8 mouse cellular contexts compared by ENCODE assay signal in the genomic region with DNA sequence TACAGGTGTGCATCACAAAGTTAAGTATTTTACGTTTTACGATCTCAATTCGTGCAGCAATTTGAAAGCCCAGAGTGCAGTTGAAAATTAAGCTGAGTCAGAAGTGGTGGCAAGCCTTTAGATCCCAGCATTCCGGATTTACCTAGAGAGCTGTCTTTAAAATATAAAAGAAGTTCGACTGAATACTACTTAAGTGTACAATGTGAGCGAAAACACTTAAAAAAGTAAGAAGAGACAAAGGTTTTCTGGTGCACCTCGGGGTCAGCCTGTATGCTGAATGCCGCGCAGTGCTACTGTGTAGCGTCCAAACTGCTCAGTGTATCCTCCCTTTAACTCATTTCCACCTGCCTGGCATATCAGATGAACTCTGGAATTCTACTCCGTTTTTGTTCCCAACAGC. TPM values are rescaled to one million over a fixed set of nuclear protein-coding genes. Genes with fewer than 3 reads are reported as not detected.
DNase-seq lines count a peak whose midpoint lies in the region; ATAC-seq lines count a peak whose summit lies in the region.

No protein-coding gene starts in this region.

- H3K4me3 ChIP-seq in neural tube, embryonic 11.5 days (ENCODE audit: low read depth, low read length), result peak overlapping the region; percentile 42
- H3K4me3 ChIP-seq in embryonic facial prominence, embryonic 12.5 days, result peak overlapping the region; percentile 43
- H3K4me3 ChIP-seq in intestine, embryonic 14.5 days (ENCODE audit: low read depth, low read length), result peak overlapping the region; percentile 63
- peak overlapping the region; percentile 42 for H3K4me3 ChIP-seq in neural tube, embryonic 12.5 days

- peaks cover 10% of the 10 kb centered on the region for H3K27me3 ChIP-seq in neural tube, embryonic 11.5 days (ENCODE audit: control insufficient read depth, insufficient read depth, low read length)
- peaks cover 21% of the 10 kb centered on the region for H3K27me3 ChIP-seq in embryonic facial prominence, embryonic 12.5 days
- H3K27me3 ChIP-seq in intestine, embryonic 14.5 days (replicated peaks; ENCODE audit: control insufficient read depth, insufficient read depth, low read length), result peaks cover 9% of the 10 kb centered on the region; the same call in 1 of the 2 replicates
- peaks cover 25% of the 10 kb centered on the region for H3K27me3 ChIP-seq in neural tube, embryonic 12.5 days (replicated peaks)

- no peak for ATAC-seq in neural tube, embryonic 11.5 days (ENCODE audit: insufficient read depth, low FRiP score, low TSS enrichment)
- ATAC-seq in embryonic facial prominence, embryonic 12.5 days (ENCODE audit: insufficient number of reproducible peaks, insufficient read depth, low FRiP score, low TSS enrichment), result no peak
- ATAC-seq in intestine, embryonic 14.5 days (replicated peaks; ENCODE audit: low FRiP score, low TSS enrichment, low read depth), result no peak
- no peak for ATAC-seq in neural tube, embryonic 12.5 days (ENCODE audit: low FRiP score, low read depth)
- ATAC-seq in megakaryocyte-erythroid progenitor cell, adult 5-6 weeks (replicated peaks; ENCODE audit: low FRiP score, low TSS enrichment, poor library complexity, severe bottlenecking), result no peak

- H3K4me2 ChIP-seq in neural tube, embryonic 11.5 days (ENCODE audit: low read depth), result peak overlapping the region; percentile 57
- H3K4me2 ChIP-seq in embryonic facial prominence, embryonic 12.5 days (replicated peaks), result peak overlapping the region; percentile 60
- H3K4me2 ChIP-seq in intestine, embryonic 14.5 days (ENCODE audit: low read length), result peak overlapping the region; percentile 86
- peak overlapping the region; percentile 67 for H3K4me2 ChIP-seq in neural tube, embryonic 12.5 days (replicated peaks)

- H3K36me3 ChIP-seq in neural tube, embryonic 11.5 days (ENCODE audit: control insufficient read depth, insufficient read depth, low read length), result no peaks in the 10 kb centered on the region
- no peaks in the 10 kb centered on the region for H3K36me3 ChIP-seq in embryonic facial prominence, embryonic 12.5 days
- H3K36me3 ChIP-seq in intestine, embryonic 14.5 days (ENCODE audit: control insufficient read depth, insufficient read depth, low read length), result no peaks in the 10 kb centered on the region
- no peaks in the 10 kb centered on the region for H3K36me3 ChIP-seq in neural tube, embryonic 12.5 days

- 0 out of 2 replicates have a peak, but pooled peaks cover 3% of the 10 kb centered on the region for H3K4me1 ChIP-seq in neural tube, embryonic 11.5 days (ENCODE audit: control insufficient read depth, insufficient read depth, low read length)
- H3K4me1 ChIP-seq in embryonic facial prominence, embryonic 12.5 days, result no peaks in the 10 kb centered on the region
- 0 out of 2 replicates have a peak, but pooled peaks cover 7% of the 10 kb centered on the region for H3K4me1 ChIP-seq in intestine, embryonic 14.5 days (replicated peaks; ENCODE audit: control insufficient read depth, insufficient read depth, low read length)
- H3K4me1 ChIP-seq in neural tube, embryonic 12.5 days, result no peaks in the 10 kb centered on the region; the same call in 1 of the 2 replicates

- whole genome bisulfite sequencing in neural tube, embryonic 11.5 days, result 0% methylated on average over 11 of the region's 11 CpGs
- under 1% methylated on average over 11 of the region's 11 CpGs for WGBS in embryonic facial prominence, embryonic 12.5 days
- WGBS in intestine, embryonic 14.5 days, result under 1% methylated on average over 11 of the region's 11 CpGs
- under 1% methylated on average over 11 of the region's 11 CpGs for WGBS in neural tube, embryonic 12.5 days

- H3K9ac ChIP-seq in neural tube, embryonic 11.5 days (ENCODE audit: low read length), result peak overlapping the region; percentile 36
- peak overlapping the region; percentile 38; the same call in 1 of the 2 replicates for H3K9ac ChIP-seq in embryonic facial prominence, embryonic 12.5 days
- H3K9ac ChIP-seq in intestine, embryonic 14.5 days (ENCODE audit: low read length), result peak overlapping the region; percentile 48
- peak overlapping the region; percentile 5; the same call in 1 of the 2 replicates for H3K9ac ChIP-seq in neural tube, embryonic 12.5 days

- intact Hi-C loops in gastrocnemius, postnatal 14 days (cut with DNase I; ENCODE audit: low total_unique reads), result loop anchor here (10.0 kb wide), 2 partner anchors 1413 to 1503 kb away; no protein-coding TSS in a partner anchor

- no peak for DNase-seq in neural tube, embryonic 11.5 days (ENCODE audit: low spot score)
- no peak for DNase-seq in neural tube, embryonic 10.5 days (ENCODE audit: extremely low spot score, low spot score)
- peak; percentile 63 for DNase-seq in intestine, embryonic 14.5 days (ENCODE audit: low spot score)
- DNase-seq in layer of hippocampus, postnatal 14 days (ENCODE audit: low spot score in 2 of 2), result no peak
- DNase-seq in gastrocnemius, postnatal 14 days, result no peak

- no peak overlapping the region for H3K27ac ChIP-seq in neural tube, embryonic 11.5 days (ENCODE audit: low read depth, low read length)
- no peak overlapping the region for H3K27ac ChIP-seq in embryonic facial prominence, embryonic 12.5 days
- no peak overlapping the region for H3K27ac ChIP-seq in intestine, embryonic 14.5 days (ENCODE audit: low read depth)
- H3K27ac ChIP-seq in neural tube, embryonic 12.5 days, result no peak overlapping the region

- no peaks in the 10 kb centered on the region for H3K9me3 ChIP-seq in neural tube, embryonic 11.5 days (ENCODE audit: control insufficient read depth, low read length)
- no peaks in the 10 kb centered on the region for H3K9me3 ChIP-seq in embryonic facial prominence, embryonic 12.5 days
- H3K9me3 ChIP-seq in intestine, embryonic 14.5 days (ENCODE audit: control insufficient read depth, low read length), result no peaks in the 10 kb centered on the region
- no peaks in the 10 kb centered on the region for H3K9me3 ChIP-seq in neural tube, embryonic 12.5 days

RNA-seq across cellular contexts. Expression of a gene that starts 12.0 kb away (rescaled TPM):
- polyA plus RNA-seq in neural tube, embryonic 11.5 days (2014; fragmentation: Nextera tagmentation; extraction: Ambion mirVana), result 0.21 and 0.27 TPM in 2 replicates
- 0.69 and 0.95 TPM in 2 replicates for polyA plus RNA-seq in embryonic facial prominence, embryonic 12.5 days (2016; fragmentation: Nextera tagmentation; extraction: Ambion mirVana)
- polyA plus RNA-seq in intestine, embryonic 14.5 days (2014; fragmentation: Nextera tagmentation; extraction: Ambion mirVana), result 0.46 and 1.1 TPM in 2 replicates
- 0.41 TPM in 1 of 2 replicates, not detected in the other for polyA plus RNA-seq in neural tube, embryonic 12.5 days (2016; fragmentation: Nextera tagmentation; extraction: Ambion mirVana)
- total RNA-seq in layer of hippocampus, postnatal 14 days (2021), result under 1 TPM in 1 of 2 experiments, not detected in 1; 0.46 TPM
- total RNA-seq in megakaryocyte-erythroid progenitor cell, adult 5-6 weeks (2014; fragmentation: Nextera tagmentation), result not detected in 2 replicates
- total RNA-seq in megakaryocyte-erythroid progenitor cell, adult 5-6 weeks (2017), result 0.19 and 0.89 TPM in 2 replicates
- total RNA-seq in gastrocnemius, postnatal 14 days (2021), result not detected

RNA-seq across cellular contexts. Expression of a gene that starts 13.8 kb away (rescaled TPM):
- polyA plus RNA-seq in neural tube, embryonic 11.5 days (2014; fragmentation: Nextera tagmentation; extraction: Ambion mirVana), result 6.6 and 16.2 TPM in 2 replicates
- 8.0 and 8.3 TPM in 2 replicates for polyA plus RNA-seq in embryonic facial prominence, embryonic 12.5 days (2016; fragmentation: Nextera tagmentation; extraction: Ambion mirVana)
- 11.8 and 19.7 TPM in 2 replicates for polyA plus RNA-seq in intestine, embryonic 14.5 days (2014; fragmentation: Nextera tagmentation; extraction: Ambion mirVana)
- polyA plus RNA-seq in neural tube, embryonic 12.5 days (2016; fragmentation: Nextera tagmentation; extraction: Ambion mirVana), result 3.3 and 13.9 TPM in 2 replicates
- 10 to 100 TPM; 60.0 to 62.5 TPM for total RNA-seq in layer of hippocampus, postnatal 14 days (2021)
- 11.1 TPM in 1 of 2 replicates, not detected in the other for total RNA-seq in megakaryocyte-erythroid progenitor cell, adult 5-6 weeks (2014; fragmentation: Nextera tagmentation)
- total RNA-seq in megakaryocyte-erythroid progenitor cell, adult 5-6 weeks (2017), result 482 and 578 TPM in 2 replicates
- 10 to 100 TPM; 45.8 to 69.2 TPM for total RNA-seq in gastrocnemius, postnatal 14 days (2021)

RNA-seq across cellular contexts. Expression of a gene that starts 14.1 kb away (rescaled TPM):
- 6.2 and 10.8 TPM in 2 replicates for polyA plus RNA-seq in neural tube, embryonic 11.5 days (2014; fragmentation: Nextera tagmentation; extraction: Ambion mirVana)
- 19.4 and 20.1 TPM in 2 replicates for polyA plus RNA-seq in embryonic facial prominence, embryonic 12.5 days (2016; fragmentation: Nextera tagmentation; extraction: Ambion mirVana)
- 5.2 and 7.5 TPM in 2 replicates for polyA plus RNA-seq in intestine, embryonic 14.5 days (2014; fragmentation: Nextera tagmentation; extraction: Ambion mirVana)
- 5.2 and 9.5 TPM in 2 replicates for polyA plus RNA-seq in neural tube, embryonic 12.5 days (2016; fragmentation: Nextera tagmentation; extraction: Ambion mirVana)
- 10 to 100 TPM; 22.2 to 42.1 TPM for total RNA-seq in layer of hippocampus, postnatal 14 days (2021)
- total RNA-seq in megakaryocyte-erythroid progenitor cell, adult 5-6 weeks (2014; fragmentation: Nextera tagmentation), result 142 and 423 TPM in 2 replicates
- total RNA-seq in megakaryocyte-erythroid progenitor cell, adult 5-6 weeks (2017), result 812 and 1,118 TPM in 2 replicates
- 10 to 100 TPM; 80.3 to 90.2 TPM for total RNA-seq in gastrocnemius, postnatal 14 days (2021)

RNA-seq across cellular contexts. Expression of a gene that starts 19.6 kb away (rescaled TPM):
- polyA plus RNA-seq in neural tube, embryonic 11.5 days (2014; fragmentation: Nextera tagmentation; extraction: Ambion mirVana), result 25.5 and 29.2 TPM in 2 replicates
- 26.8 and 29.2 TPM in 2 replicates for polyA plus RNA-seq in embryonic facial prominence, embryonic 12.5 days (2016; fragmentation: Nextera tagmentation; extraction: Ambion mirVana)
- polyA plus RNA-seq in intestine, embryonic 14.5 days (2014; fragmentation: Nextera tagmentation; extraction: Ambion mirVana), result 18.9 and 19.6 TPM in 2 replicates
- polyA plus RNA-seq in neural tube, embryonic 12.5 days (2016; fragmentation: Nextera tagmentation; extraction: Ambion mirVana), result 20.1 and 23.9 TPM in 2 replicates
- 10 to 100 TPM; 42.3 to 60.3 TPM for total RNA-seq in layer of hippocampus, postnatal 14 days (2021)
- total RNA-seq in megakaryocyte-erythroid progenitor cell, adult 5-6 weeks (2014; fragmentation: Nextera tagmentation), result 56.5 and 110 TPM in 2 replicates
- total RNA-seq in megakaryocyte-erythroid progenitor cell, adult 5-6 weeks (2017), result 136 and 141 TPM in 2 replicates
- total RNA-seq in gastrocnemius, postnatal 14 days (2021), result 10 to 100 TPM; 46.4 to 49.7 TPM

RNA-seq across cellular contexts. Expression of a gene that starts 21.2 kb away (rescaled TPM):
- polyA plus RNA-seq in neural tube, embryonic 11.5 days (2014; fragmentation: Nextera tagmentation; extraction: Ambion mirVana), result 51.6 and 61.4 TPM in 2 replicates
- polyA plus RNA-seq in embryonic facial prominence, embryonic 12.5 days (2016; fragmentation: Nextera tagmentation; extraction: Ambion mirVana), result 117 and 124 TPM in 2 replicates
- 47.9 and 67.6 TPM in 2 replicates for polyA plus RNA-seq in intestine, embryonic 14.5 days (2014; fragmentation: Nextera tagmentation; extraction: Ambion mirVana)
- polyA plus RNA-seq in neural tube, embryonic 12.5 days (2016; fragmentation: Nextera tagmentation; extraction: Ambion mirVana), result 43.6 and 46.1 TPM in 2 replicates
- 10 to 100 TPM; 26.7 to 27.2 TPM for total RNA-seq in layer of hippocampus, postnatal 14 days (2021)
- 19.5 and 69.6 TPM in 2 replicates for total RNA-seq in megakaryocyte-erythroid progenitor cell, adult 5-6 weeks (2014; fragmentation: Nextera tagmentation)
- 882 and 1,306 TPM in 2 replicates for total RNA-seq in megakaryocyte-erythroid progenitor cell, adult 5-6 weeks (2017)
- total RNA-seq in gastrocnemius, postnatal 14 days (2021), result 10 to 100 TPM; 40.6 to 42.0 TPM
